In the genomic region with DNA sequence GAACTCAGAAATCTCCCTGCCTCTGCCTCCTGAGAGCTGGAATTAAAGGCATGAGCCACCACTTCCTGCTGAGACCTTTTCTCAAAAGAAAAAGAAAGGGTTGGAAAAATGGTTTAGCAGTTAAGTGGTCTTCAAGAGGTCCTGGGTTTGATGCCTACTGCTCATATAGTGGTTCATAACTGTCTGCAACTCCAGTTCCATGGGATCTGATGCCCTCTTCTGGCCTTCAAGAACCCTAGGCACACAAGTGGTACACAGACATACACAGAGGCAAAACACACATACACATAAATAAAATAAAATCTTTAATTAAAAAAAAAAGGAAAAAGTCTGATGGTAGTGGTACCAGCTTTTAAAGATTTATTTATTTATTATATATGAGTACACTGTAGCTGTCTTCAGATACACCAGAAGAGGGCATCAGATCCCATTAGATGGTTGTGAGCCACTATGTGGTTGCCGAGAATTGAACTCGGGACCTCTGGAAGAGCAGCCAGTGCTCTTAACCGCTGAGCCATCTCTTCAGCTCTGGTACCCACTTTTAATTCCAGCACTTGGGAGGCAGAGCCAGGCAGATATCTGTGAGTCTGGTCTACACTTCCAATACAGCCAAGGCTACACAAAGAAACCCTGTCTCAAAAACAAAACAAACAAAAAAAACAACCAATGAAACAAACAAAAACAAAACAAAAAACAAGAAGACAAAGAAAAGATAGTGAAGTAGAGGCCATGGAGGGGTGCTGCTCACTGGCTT, we compare ENCODE assay signal across 1 mouse cellular context.
TF ChIP-seq lines count a peak whose summit lies in the region.

No protein-coding gene starts in this region.

TF ChIP-seq in MEL, 35 proteins besides CTCF, POLR2A, EP300 and RAD21 (continued from another document):
- TF ChIP-seq ZNF384 (IDR thresholded peaks at IDR 0.05; ENCODE audit: low read depth, low read length), result no peak
- TF ChIP-seq MAX (IDR thresholded peaks at IDR 0.05; ENCODE audit: low read length), result no peak
- TF ChIP-seq NELFE (IDR thresholded peaks at IDR 0.05; ENCODE audit: low read depth, low read length), result no peak
- no peak for TF ChIP-seq MYB (IDR thresholded peaks at IDR 0.05; ENCODE audit: low read depth, low read length)
- no peak for TF ChIP-seq ETS1 (IDR thresholded peaks at IDR 0.05; ENCODE audit: low read depth, low read length)
- no peak for TF ChIP-seq POLR2AphosphoS2 (IDR thresholded peaks at IDR 0.05; ENCODE audit: low read length)
